ENCODE assay signal across 21 mouse cellular contexts in the genomic region with DNA sequence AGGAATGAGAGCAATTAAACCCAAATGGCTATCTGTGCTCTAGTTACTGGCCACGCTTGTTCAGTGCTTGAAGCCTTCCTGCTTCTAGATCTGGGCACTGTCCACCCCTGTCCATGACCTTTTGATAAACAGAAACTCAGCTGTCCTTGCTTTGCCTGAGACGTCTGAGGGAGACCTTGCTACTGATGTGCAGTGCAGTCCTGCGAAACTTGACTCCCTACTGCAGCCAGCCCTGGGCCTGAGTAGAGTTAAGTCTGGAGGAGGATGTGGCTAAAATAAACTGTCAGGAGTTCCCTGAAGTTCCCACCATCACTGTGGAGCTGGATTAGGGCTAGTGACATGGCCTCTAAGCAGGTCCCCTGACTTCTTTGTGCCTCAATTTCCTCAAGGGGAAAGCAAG.
DNase-seq lines count a peak whose midpoint lies in the region; ATAC-seq lines count a peak whose summit lies in the region.
"Had no signal": no experiment of that assay in that cellular context is flagged by ENCODE, and none has a peak within 500 bp of the region (broad histone marks: within the 10 kb centered on the region; RNA-seq: fewer than 3 reads in every experiment).

No protein-coding gene starts in this region.

- H3K4me1 ChIP-seq in lung, embryonic 15.5 days, result peaks cover 20% of the 10 kb centered on the region

- no peak overlapping the region for H3K9ac ChIP-seq in lung, embryonic 15.5 days
- H3K9ac ChIP-seq: forebrain, embryonic 13.5 days; midbrain, embryonic 12.5 days; neural tube, embryonic 13.5 days had no signal

- WGBS in lung, embryonic 15.5 days, result 29% methylated on average over 3 of the region's 3 CpGs

- ATAC-seq in lung, embryonic 15.5 days (ENCODE audit: borderline replicate concordance, extremely low read depth, low FRiP score, low TSS enrichment), result 0 out of 2 replicates have a peak, but pooled peaks have one; percentile 16
- ATAC-seq in erythroblast, adult 5-6 weeks (replicated peaks; ENCODE audit: low FRiP score, poor library complexity, severe bottlenecking), result no peak
- ATAC-seq: activated CD4-positive, CD25-positive, alpha-beta regulatory T cell, adult 4 months; intestine, postnatal 0 days had no signal

- H3K9me3 ChIP-seq in lung, embryonic 15.5 days, result no peaks in the 10 kb centered on the region
- H3K9me3 ChIP-seq: forebrain, embryonic 13.5 days; midbrain, embryonic 12.5 days; neural tube, embryonic 13.5 days had no signal

- H3K27me3 ChIP-seq in lung, embryonic 15.5 days, result no peaks in the 10 kb centered on the region
- H3K27me3 ChIP-seq: forebrain, embryonic 13.5 days; midbrain, embryonic 12.5 days; neural tube, embryonic 13.5 days had no signal

- H3K4me2 ChIP-seq in lung, embryonic 15.5 days, result no peak overlapping the region
- H3K4me2 ChIP-seq: forebrain, embryonic 13.5 days; liver, embryonic 11.5 days; midbrain, embryonic 12.5 days; neural tube, embryonic 13.5 days had no signal

- no peaks in the 10 kb centered on the region for H3K36me3 ChIP-seq in lung, embryonic 15.5 days
- H3K36me3 ChIP-seq: G1E; midbrain, embryonic 12.5 days; neural tube, embryonic 13.5 days had no signal

- no peak overlapping the region for H3K4me3 ChIP-seq in lung, embryonic 15.5 days
- H3K4me3 ChIP-seq: forebrain, embryonic 13.5 days; midbrain, embryonic 12.5 days; neural tube, embryonic 13.5 days had no signal

- DNase-seq in embryo, embryonic 11 days, result peak; percentile 22
- DNase-seq in embryo, embryonic 10.5 days (ENCODE audit: low spot score), result no peak
- no peak for DNase-seq in lung, postnatal 25 days (ENCODE audit: low spot score)
- DNase-seq in adrenal gland, adult 2 months, result peak; percentile 70
- peak; percentile 50 to 55 for DNase-seq in adrenal gland, postnatal 36 days
- DNase-seq: cerebellum, adult 9-11 months; gastrocnemius, postnatal 10 days; heart, adult 18-20 months; heart, postnatal 36 days; lung, adult 18-20 months; thymus, postnatal 25 days had no signal

- peak overlapping the region; percentile 94; the same call in 1 of the 2 replicates for H3K27ac ChIP-seq in lung, embryonic 15.5 days
- H3K27ac ChIP-seq: forebrain, embryonic 13.5 days; macrophage; midbrain, embryonic 12.5 days; neural tube, embryonic 13.5 days had no signal

Comparison
In these comparisons a context has a peak if more than half of its experiments do, and no peak if none do; other contexts are left out.
1. DNase-seq: peak in embryo, embryonic 11 days (single experiment), adrenal gland, adult 2 months (single experiment) and adrenal gland, postnatal 36 days (2 of 2); none in embryo, embryonic 10.5 days (single experiment) and lung, postnatal 25 days (single experiment).